Mouse (Mus musculus): ENCODE results near the gene Iscu.
"Not testable (repeated sequence)": the region's sequence is repeated elsewhere in the genome, so short reads cannot be mapped to it uniquely, and the experiment has no call there.

Iscu gene

DNA sequence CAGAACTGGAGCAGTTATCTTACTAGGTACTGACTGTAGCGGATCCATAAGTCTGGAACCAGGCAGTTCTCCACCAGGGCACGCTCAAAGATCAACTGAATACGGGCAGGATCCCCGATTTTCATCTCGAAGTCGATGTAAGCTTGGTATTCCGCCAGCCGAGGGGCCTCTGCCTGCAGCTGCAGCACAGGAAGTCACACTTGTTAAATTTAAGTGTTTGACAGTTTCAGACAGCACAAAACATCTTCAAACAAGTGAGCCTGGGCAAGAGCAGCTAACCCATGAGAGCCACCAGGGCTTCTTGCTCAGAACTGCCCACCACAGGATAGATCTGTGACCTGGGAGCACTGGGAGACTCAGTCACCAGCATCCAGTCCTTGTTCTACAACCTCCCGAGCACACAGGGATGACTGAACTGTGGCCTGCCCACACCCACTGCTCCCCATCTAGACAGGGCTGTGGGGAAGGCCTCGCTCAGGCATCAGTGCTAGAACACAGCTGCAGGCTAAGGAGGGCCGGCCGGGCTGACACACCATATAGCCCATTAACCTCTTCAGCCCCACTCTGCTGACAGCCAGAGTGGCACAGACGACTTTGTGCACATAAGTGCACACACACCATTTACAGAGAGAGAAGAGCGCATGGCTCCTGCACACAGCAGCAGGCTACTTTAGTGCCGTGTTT lies 17.1 kb upstream of the Iscu start:
- no peak for DNase-seq (ENCODE audit: low read depth, low spot score)

DNA sequence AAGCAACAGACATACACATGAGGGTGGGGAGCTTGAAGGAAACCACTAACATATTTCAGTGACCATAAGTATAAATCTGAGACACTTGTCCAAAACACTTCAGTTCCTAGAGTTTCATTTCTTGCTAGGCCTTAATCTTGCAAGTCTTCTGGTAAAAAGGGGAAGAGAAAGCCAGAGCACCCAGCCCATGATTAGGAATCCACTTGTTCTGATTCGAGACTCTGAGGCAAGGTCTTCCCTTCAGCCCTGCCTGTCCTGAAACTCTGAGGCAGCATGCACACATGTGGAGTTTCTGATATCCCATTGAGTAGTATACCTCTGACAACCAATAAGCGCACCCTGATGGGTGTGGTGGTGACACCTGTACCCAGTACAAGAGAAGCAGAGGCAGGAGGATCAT lies 11.0 kb upstream of the Iscu start:
- no peak for DNase-seq (ENCODE audit: low read depth, low spot score)

DNA sequence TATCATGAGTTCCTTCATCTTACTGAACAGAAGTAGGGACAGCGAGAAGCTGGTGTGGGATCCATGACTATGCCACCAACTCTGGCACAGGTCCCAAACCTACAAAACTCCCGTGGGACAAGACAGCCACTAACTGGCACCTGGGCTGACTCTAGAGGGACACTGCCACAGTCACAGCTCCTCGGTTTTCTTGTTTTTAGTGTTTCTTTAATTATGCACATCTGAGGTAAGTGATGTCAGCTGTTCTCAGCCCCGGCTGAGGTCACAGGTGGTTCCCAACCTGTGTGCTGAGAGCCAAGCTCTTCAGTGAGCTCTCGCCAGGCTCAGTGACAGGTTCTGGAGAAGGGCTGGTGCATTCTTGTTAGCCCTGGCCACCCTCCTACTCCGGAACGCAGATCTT lies 8.1 kb upstream of the Iscu start:
- DNase-seq (ENCODE audit: low read depth, low spot score), result no peak

DNA sequence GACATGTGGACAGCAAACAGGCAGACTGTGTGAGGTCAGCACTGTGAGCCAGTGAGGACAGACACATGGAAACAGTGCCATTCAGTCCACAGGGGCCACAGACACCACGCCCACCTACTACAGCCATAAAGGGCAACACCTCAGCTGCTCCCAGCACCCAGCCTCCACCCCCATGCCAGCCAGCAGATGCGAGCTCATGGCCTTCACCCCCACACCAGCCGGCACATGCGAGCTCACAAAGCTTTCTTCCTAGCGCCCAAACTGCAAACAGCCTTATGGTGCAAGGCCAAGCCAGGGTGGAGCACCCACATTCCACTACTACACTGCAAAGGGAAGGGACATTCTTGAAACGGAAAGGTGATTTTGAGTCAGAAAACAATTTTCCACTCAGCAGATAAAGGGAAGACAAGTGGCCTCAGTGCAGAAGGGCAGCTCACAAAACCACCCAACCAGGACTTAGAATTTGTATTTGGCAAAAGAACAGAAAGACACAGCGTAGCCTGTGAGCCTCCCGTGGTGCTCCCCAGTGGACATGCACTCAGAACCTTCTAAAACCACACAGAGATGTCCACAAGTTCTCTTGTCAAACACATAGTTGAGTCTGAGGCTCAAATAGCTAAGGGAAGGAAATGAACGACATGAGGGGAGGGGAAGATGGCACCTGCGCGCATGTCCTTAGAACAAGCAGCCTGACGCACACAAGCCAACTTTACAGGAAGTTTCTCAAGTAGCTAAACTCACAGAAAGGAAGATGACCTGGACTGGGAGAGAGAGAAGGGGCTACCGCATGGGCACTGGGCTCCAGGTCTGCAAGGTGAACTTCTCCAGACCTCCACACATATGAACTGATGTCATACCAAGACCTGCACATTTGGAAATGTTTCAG lies 6.7 kb upstream of the Iscu start:
- DNase-seq (ENCODE audit: low read depth, low spot score), result no peak

DNA sequence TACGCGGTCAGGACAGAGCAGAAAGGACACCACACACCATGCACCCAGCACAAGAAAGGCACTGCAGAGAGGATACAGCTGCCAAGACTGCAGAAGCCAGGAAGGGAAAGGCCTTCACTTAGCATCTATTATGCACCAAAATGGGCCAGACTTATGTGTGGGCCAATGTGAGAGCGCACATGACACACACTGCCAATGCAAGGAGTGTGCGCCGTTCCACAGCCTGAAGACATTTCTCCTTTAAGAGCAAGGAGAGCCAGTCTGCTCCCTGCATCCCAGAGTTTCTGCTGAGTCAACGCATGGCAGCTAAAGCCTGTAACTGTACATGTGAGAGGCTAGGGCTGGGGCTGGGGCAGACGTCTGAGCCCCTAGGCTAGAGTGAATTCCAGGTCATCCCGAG lies 3.7 kb upstream of the Iscu start:
- DNase-seq (ENCODE audit: low read depth, low spot score), result peak; percentile 27

DNA sequence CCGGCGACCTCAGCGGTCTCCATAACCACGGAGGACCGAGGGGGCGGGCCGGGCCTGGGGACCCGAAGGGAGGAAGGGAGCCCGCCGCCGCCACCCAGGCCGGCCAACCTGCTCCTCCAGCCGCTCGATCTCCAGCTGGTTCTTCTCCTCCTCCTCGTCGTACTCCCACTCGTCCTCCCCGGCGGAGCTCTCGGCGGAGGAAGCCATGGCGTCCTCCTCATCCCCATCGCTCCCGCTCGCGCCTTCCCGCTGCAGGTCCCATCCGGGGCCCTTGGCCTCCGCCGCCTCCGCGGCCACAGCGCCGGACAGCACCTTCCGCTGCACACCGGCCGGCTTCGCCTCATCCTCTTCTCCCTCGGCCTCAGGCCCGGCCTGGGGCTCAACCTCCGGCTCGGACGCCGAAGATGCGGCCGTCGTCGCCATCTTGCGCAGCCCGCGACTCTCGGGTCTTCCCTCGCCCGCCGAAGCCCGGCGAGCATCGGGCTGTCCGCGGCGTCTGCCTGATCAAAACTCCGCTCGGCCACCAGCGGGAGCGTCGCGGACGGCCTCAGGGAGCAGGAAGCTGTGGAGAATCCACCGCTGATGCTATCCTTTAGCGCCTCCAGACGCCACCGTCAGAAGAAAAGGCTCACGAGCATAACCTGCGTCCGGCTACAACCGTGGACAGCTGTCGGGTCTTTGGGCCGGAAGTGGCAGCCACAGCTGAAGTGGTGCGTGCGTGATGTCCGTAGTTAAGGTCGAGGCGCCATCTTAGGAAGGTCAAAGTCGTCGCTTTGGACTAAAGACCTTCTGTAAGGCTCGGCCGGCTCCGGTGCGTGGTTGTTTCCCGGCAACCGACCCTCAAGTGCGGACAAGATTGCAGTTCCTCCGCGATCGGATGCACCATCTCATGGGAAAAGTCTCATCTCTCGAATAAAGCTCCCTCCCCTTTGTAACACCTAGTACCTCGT lies 1.1 kb upstream of the Iscu start:
- DNase-seq (ENCODE audit: low read depth, low spot score), result peak; percentile 93

DNA sequence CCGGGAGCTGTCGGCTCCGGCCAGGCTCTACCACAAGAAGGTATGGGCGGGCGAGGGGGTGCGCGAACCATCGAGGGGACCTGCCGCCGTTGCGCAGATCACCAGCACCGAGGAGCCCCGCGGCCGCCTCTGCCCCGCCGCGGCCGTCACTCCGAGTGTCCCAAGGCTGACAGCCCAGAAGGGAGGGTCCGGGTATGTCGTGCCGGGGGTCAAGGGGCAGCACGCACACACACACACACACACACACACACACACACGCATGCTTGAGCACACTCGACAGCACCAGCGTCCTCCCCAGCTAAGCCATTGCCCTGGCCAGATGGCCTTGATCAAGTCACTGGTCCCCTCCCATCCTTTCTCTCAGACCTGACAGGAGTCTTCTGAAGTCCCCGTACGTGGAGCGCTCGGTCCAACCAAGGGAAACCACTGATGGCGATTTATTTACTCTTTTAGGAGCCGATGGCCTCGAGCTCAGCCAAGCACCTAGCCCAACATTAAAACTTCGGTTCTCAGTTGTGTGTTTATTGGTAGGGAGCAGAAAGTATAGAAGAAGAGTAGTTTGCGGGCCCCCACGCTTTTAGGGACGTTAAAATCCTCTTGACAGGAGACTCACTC lies 464 bp downstream of the Iscu start:
- DNase-seq (ENCODE audit: low read depth, low spot score), result peak; percentile 26

DNA sequence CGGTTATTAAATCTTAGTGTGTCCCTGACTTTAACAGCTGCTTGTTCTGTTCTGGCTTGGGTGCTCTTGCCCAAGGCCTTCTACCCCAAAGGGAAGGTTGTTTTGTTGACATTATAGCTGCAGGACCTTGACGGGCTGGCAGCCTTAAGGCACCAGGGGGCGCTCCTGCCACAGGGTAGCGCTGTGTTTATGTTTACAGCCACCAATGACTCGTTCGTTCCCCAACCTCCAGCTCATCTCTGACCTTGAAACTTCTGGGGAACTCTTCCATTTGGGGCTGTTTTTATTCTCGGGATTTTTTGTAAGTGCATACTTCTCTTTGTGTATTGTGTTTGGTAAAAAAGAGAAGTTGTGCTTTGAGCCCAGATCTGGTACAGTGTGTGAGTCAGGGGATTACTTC lies 1.1 kb downstream of the Iscu start:
- peak; percentile 84 for DNase-seq (ENCODE audit: low read depth, low spot score)

DNA sequence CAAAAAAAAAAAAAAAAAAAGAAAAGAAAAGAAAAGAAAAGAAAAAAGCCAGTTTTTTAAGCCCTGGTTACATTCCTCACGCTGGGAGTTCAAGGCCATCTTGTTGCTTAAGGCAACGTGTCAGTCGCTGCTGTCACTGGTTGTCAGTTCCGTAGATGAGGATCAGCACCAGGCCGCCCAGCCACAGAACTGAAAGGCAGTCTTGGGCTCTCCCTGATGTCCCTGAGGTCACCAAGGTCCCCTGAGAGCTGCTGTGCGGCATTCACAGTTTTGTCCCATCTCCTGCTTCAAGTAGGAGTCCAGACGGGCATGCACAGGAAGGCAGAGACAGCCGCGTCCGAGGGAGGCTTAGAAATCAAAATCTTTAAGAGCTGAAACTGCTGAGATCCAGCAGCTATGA lies 3.0 kb downstream of the Iscu start:
- no peak for DNase-seq (ENCODE audit: low read depth, low spot score)

DNA sequence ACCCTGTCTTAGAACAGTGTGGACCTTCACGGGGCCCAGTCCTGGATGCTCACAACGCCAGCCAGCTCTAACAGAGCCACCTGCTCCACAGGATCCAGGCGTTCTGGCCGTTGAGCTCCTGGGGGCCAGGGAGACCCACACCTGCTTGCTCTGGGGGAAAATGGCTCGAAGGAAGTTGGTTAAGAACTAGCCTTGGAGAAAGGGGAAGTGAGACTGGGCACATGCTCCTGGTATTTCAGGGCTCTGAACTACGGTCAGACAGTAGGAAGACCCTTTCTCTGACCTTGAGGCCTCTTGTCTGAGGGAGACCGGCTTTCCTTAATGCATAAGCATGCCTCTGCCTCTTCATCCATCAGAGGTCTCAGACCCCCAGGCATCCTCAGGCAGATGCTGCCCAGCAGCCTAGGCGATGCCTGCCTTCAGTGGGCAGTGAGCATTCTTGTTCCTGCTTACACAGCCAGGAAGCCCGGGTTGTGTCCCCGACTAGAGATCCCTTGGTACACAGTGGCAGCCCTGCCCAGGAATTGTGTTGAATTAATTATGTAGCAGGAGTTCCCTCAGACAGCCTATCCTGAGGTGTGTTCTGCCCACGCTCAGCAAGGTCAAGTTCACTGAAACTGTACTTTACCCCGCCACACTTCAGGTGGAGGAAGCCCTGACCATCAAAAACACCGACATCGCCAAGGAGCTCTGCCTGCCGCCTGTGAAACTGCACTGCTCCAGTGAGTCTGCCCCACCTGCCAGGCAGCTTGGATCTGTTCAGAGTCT lies 3.8 kb downstream of the Iscu start:
- no peak for DNase-seq (ENCODE audit: low read depth, low spot score)

DNA sequence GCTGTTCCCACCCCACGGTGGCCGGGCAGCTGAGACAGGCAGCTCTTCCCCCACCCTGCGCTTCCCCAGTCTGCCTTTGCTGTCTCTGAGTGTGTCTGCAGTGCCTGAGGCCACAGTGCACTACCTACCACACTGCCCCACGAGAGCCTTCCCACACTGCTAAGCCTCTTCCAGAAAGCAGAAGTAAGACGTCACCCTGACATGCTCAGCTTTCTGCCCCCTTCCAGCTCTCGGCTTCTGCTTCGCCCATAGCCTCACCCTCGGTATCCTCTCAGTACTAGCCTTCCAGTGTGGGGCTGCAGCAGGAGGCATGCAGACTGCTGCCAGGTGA lies 4.3 kb downstream of the Iscu start:
- no peak for DNase-seq (ENCODE audit: low read depth, low spot score)

DNA sequence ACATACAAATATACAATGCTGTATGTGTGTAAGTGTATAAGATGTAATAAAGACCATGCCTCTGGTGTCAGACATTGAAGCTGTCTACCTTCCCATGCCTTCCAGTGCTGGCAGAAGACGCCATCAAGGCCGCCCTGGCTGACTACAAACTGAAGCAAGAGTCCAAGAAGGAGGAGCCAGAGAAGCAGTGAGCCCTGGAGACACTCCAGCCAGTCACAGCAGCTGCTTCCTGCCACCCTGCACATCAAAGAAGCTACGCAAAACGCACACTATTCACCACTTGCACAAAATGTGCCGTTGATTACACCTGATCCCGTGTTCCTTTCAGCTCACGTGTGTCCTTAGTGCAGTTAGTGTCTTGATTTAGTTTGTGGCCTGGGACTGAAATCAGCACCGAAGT lies 5.2 kb downstream of the Iscu start:
- DNase-seq (ENCODE audit: low read depth, low spot score), result not testable (repeated sequence)

DNA sequence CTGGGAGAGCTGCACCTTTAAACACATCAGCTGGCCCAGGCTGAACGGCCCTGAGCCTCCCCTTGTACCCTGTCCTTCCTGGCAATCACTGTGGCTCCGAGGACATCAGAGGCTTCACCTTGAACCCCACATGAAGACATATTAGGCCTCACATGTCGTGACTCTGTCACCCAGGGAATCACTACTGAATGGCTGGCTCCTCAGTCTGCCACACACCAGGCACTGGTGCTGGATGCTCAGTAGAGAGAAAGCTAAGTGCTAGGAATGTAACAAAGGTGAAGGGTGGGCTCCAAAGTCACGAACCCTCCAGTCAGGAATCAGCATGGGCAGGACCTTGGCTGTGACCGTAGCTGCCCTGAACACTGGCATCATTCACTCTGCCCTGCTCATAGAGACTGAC lies 7.0 kb downstream of the Iscu start:
- no peak for DNase-seq (ENCODE audit: low read depth, low spot score)

DNA sequence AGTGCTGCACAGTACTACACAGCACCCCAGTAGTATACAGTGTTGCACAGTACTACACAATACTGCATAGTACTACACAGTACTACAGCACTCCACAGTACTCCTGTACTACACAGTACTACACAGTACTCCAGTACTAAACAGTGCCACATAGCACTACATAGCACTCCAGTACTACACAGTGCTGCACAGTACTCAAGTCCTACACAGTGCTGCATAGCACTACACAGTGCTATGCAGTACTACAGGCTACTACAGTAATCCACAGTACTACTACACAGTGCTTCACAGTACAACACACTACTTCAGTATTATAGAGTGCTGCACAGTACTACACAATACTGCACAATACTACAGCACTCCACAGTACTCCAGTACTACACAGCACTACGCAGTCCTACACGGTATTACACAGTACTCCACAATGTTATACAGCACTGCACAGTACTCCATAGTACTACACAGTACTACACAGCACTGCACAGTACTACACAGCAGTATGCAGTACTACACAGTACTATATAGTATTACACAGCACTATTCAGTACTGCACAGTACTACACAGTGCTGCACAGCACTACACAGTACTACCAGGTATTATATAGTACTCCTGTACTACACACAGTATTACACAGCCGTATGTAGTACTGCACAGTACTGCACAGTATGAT lies 7.7 kb downstream of the Iscu start:
- DNase-seq (ENCODE audit: low read depth, low spot score), result no peak

DNA sequence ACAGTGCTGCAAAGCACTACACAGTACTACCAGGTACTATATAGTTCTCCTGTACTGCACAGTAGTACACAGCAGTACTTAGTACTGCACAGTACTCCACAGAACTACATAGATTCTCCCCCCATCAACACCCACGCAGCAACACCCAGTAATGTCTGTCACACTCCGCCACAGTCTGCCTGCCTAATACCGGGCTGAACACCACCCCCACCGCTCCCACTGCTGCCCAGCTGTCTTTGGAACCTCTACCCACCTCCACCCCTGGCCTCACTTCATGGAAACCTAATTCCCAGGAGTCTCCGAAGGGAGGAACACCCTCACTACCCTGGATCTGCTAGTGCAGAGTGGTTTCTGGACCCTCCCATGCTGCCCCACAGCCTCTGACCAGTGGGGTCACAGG lies 8.2 kb downstream of the Iscu start:
- DNase-seq (ENCODE audit: low read depth, low spot score), result no peak

DNA sequence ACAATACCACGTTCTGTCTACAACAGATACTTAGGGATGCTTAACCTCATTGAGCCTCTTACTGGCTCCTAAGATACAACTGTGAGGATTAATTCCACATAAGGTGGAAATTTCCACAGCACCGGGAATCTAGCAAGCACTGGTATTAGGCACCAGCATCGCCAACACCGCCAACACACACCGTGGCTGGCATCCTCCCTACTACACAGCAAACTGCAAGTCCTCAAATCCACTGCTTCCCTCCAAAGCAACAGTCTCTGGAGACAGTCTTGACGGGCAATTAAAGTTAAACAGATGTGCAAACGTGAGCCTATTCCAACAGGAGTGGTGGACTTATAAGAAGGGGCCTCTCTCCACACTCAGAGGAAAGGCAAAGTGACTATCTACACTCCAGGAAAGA lies 8.7 kb downstream of the Iscu start:
- DNase-seq (ENCODE audit: low read depth, low spot score), result no peak

DNA sequence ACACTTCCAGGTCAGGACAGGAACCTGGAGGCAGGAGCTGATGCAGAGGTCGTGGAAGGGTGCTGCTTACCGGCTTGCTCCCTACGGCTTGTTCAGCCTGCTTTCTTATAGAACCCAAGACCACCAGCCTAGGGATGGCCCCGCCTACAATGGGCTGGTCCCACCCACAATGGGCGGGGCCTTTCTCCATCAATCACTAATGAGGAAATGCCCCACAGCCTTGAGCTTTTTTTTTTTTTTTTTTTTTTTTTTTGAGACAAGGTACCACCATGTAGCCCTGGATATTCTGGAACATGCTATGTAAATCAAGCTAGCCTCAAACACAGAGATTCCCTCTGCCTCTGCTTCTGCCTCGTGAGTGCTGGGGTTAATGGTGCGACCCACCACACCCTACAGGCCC lies 9.3 kb downstream of the Iscu start:
- DNase-seq (ENCODE audit: low read depth, low spot score), result peak; percentile 49

DNA sequence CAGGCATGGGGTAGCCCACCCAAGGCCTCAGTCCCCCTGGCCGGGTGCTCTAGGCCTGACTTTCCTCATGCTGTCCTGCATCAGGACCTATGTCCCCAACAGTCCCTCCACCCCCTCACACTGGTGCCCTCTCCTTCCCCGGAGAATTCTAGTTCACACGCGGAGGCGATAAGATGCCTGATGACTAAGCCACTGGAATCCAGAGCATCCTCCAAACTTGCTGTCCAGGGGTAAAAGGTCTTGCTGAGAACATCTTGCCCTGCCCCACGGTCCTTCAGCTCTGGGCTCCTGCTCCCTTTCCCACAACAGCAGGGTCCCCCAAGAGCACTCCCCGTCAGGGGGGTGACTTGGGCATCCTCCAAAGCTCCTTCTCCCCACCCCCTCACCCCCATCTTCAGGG lies 10.1 kb downstream of the Iscu start:
- DNase-seq (ENCODE audit: low read depth, low spot score), result no peak

DNA sequence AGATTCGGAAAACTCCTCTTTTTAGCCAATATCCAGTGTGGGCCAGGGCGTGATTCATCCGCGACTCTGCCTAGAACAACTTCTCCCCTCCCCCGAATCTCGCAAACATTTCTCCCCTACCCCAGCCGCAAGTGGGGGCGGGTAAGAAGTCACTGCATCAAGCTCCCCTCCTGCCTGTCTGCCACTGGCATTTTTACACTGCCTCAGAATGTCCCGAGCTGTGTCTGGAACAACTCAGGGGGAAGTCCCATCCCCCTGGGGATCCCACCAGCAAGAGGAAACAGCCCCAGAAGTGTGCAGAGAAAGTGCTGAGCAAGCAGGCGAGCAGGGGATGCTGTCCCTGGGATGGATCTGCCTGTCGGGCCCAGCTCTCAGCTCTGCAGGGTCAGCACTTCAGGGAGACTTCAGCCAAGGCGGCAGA lies 11.0 kb downstream of the Iscu start:
- no peak for DNase-seq (ENCODE audit: low read depth, low spot score)

DNA sequence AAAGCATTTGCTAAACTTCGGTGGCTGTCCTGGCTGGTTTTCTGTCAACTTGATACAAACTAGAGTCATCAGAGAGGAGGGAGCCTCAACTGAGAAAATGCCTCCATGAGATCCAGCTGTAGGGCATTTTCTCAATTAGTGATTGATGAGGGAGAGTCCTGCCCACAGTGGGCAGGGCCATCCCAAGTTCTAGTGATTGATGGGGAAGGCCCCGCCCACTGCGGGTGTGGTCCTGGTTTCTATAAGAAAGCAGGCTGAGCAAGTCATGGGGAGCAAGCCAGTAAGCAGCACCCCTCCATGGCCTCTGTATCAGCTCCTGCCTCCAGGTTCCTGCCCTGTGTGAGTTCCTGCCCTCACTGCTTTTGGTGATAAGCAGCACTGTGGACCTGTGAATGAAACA lies 11.6 kb downstream of the Iscu start:
- DNase-seq (ENCODE audit: low read depth, low spot score), result peak; percentile 77

Data from R1 (cell line).